Comparison of ENCODE assay signal across 16 mouse cellular contexts in genomic region chr7:43309069-43309468, GRCm38 (mm10). TPM values are rescaled to one million over a fixed set of nuclear protein-coding genes. Genes with fewer than 3 reads are reported as not detected.
A peak's percentile ranks its signal among the peaks of the same experiment; 100 is the strongest.
DNase-seq lines count a peak whose midpoint lies in the region; ATAC-seq lines count a peak whose summit lies in the region.
"Had no signal": no experiment of that assay in that cellular context is flagged by ENCODE, and none has a peak within 500 bp of the region (broad histone marks: within the 10 kb centered on the region; RNA-seq: fewer than 3 reads in every experiment).

No protein-coding gene starts in this region.

- no peak overlapping the region for H3K9ac ChIP-seq in liver, embryonic 15.5 days
- H3K9ac ChIP-seq in liver, embryonic 11.5 days (ENCODE audit: low read depth, low read length): no peak overlapping the region
- H3K9ac ChIP-seq: embryonic facial prominence, embryonic 15.5 days; heart, embryonic 13.5 days; lung, embryonic 14.5 days had no signal

- H3K4me2 ChIP-seq in liver, embryonic 15.5 days: no peak overlapping the region
- no peak overlapping the region for H3K4me2 ChIP-seq in liver, embryonic 11.5 days
- H3K4me2 ChIP-seq: embryonic facial prominence, embryonic 15.5 days; heart, embryonic 13.5 days; lung, embryonic 14.5 days had no signal

- no peak for ATAC-seq in liver, embryonic 15.5 days (ENCODE audit: insufficient read depth)
- ATAC-seq in liver, embryonic 11.5 days (replicated peaks; ENCODE audit: low FRiP score): no peak
- ATAC-seq: CD4-positive, CD25-positive, alpha-beta regulatory T cell, adult 4 months; forebrain, embryonic 14.5 days had no signal

- H3K4me3 ChIP-seq in liver, embryonic 15.5 days (replicated peaks): no peak overlapping the region
- H3K4me3 ChIP-seq in liver, embryonic 11.5 days (ENCODE audit: low read depth, low read length): no peak overlapping the region
- H3K4me3 ChIP-seq: embryonic facial prominence, embryonic 15.5 days; heart, embryonic 13.5 days had no signal

- 0 out of 2 replicates have a peak overlapping the region, but pooled peaks have one; percentile 41 for H3K27ac ChIP-seq in liver, embryonic 15.5 days (replicated peaks)
- no peak overlapping the region for H3K27ac ChIP-seq in liver, embryonic 11.5 days (ENCODE audit: low read depth, low read length)
- H3K27ac ChIP-seq: embryonic facial prominence, embryonic 15.5 days; heart, embryonic 13.5 days; stomach, postnatal 0 days had no signal

- H3K36me3 ChIP-seq in liver, embryonic 15.5 days (replicated peaks): peaks cover 38% of the 10 kb centered on the region
- peaks cover 18% of the 10 kb centered on the region for H3K36me3 ChIP-seq in liver, embryonic 11.5 days (ENCODE audit: control insufficient read depth, insufficient read depth, low read length)

- H3K9me3 ChIP-seq in liver, embryonic 15.5 days (replicated peaks): no peaks in the 10 kb centered on the region
- H3K9me3 ChIP-seq in liver, embryonic 11.5 days (ENCODE audit: control insufficient read depth, low read length): no peaks in the 10 kb centered on the region
- H3K9me3 ChIP-seq: embryonic facial prominence, embryonic 15.5 days; heart, embryonic 13.5 days had no signal

- intact Hi-C loops in heart, postnatal 25 days (cut with DNase I): no loop called here

- peak; percentile 27 for DNase-seq in gastrocnemius, postnatal 25 days
- no peak for DNase-seq in gastrocnemius, postnatal 10 days
- no peak for DNase-seq in liver, embryonic 11.5 days (ENCODE audit: low spot score)
- peak; percentile 7 to 34 for DNase-seq in adrenal gland, postnatal 36 days
- peak; percentile 9 for DNase-seq in heart, postnatal 25 days (ENCODE audit: low spot score)
- no peak for DNase-seq in left cerebral cortex, adult 11 months (ENCODE audit: low spot score)
- no peak for DNase-seq in frontal cortex, adult 2 months (ENCODE audit: extremely low spot score in 1 of 2, low spot score in 1 of 2)
- DNase-seq: cerebellum, adult 11-12 months; layer of hippocampus, adult 9-11 months; lung, embryonic 14.5 days had no signal

- no peaks in the 10 kb centered on the region for H3K27me3 ChIP-seq in liver, embryonic 15.5 days
- no peaks in the 10 kb centered on the region for H3K27me3 ChIP-seq in liver, embryonic 11.5 days (replicated peaks; ENCODE audit: control insufficient read depth, insufficient read depth, low read length)
- H3K27me3 ChIP-seq: embryonic facial prominence, embryonic 15.5 days; heart, embryonic 13.5 days had no signal

- WGBS in liver, embryonic 15.5 days (ENCODE audit: insufficient replicate concordance): 61% methylated on average over 2 of the region's 2 CpGs
- 80% methylated on average over 2 of the region's 2 CpGs for WGBS in liver, embryonic 11.5 days

- peaks cover 55% of the 10 kb centered on the region for H3K4me1 ChIP-seq in liver, embryonic 15.5 days (replicated peaks)
- peaks cover 19% of the 10 kb centered on the region for H3K4me1 ChIP-seq in liver, embryonic 11.5 days (replicated peaks; ENCODE audit: control insufficient read depth, insufficient read depth, low read length)

RNA-seq across cellular contexts. Expression of gene Zfp715, which starts 4.0 kb away (rescaled TPM):
- 1 to 10 TPM; 9.1 to 9.3 TPM for total RNA-seq in gastrocnemius, postnatal 25 days (2021)
- 10 to 100 TPM; 15.6 to 17.0 TPM for total RNA-seq in gastrocnemius, postnatal 10 days (2021)
- 4.2 and 4.4 TPM in 2 replicates for polyA plus RNA-seq in liver, embryonic 15.5 days (2015; fragmentation: Nextera tagmentation; extraction: Ambion mirVana)
- 10.4 and 14.1 TPM in 2 replicates for polyA plus RNA-seq in liver, embryonic 11.5 days (2014; fragmentation: Nextera tagmentation; extraction: Ambion mirVana)
- total RNA-seq in adrenal gland, postnatal 36 days (2021): 10 to 100 TPM; 19.1 to 24.9 TPM
- 10 to 100 TPM; 17.3 to 18.4 TPM for total RNA-seq in heart, postnatal 25 days (2021)
- 14.8 and 19.2 TPM in 2 replicates for polyA plus RNA-seq in frontal cortex, adult 2 months (2012; rRNA removed)

RNA-seq across cellular contexts. Expression of gene Siglecf, which starts 42.1 kb away (rescaled TPM):
- total RNA-seq in gastrocnemius, postnatal 25 days (2021): not detected
- total RNA-seq in gastrocnemius, postnatal 10 days (2021): not detected
- polyA plus RNA-seq in liver, embryonic 15.5 days (2015; fragmentation: Nextera tagmentation; extraction: Ambion mirVana): 1.8 TPM in 2 replicates
- 2.7 and 2.9 TPM in 2 replicates for polyA plus RNA-seq in liver, embryonic 11.5 days (2014; fragmentation: Nextera tagmentation; extraction: Ambion mirVana)
- total RNA-seq in adrenal gland, postnatal 36 days (2021): under 1 TPM in 1 of 2 experiments, not detected in 1; 0.20 TPM
- not detected for total RNA-seq in heart, postnatal 25 days (2021)
- 0.48 and 0.55 TPM in 2 replicates for polyA plus RNA-seq in frontal cortex, adult 2 months (2012; rRNA removed)
- polyA plus RNA-seq: CD4-positive, CD25-positive, alpha-beta regulatory T cell, adult 4 months; forebrain, embryonic 14.5 days; heart, embryonic 13.5 days had no signal

Comparison
In these comparisons a context has a peak if more than half of its experiments do, and no peak if none do; other contexts are left out.
1. DNase-seq: peak in gastrocnemius, postnatal 25 days (single experiment), adrenal gland, postnatal 36 days (2 of 2) and heart, postnatal 25 days (single experiment); none in gastrocnemius, postnatal 10 days (single experiment), liver, embryonic 11.5 days (single experiment), left cerebral cortex, adult 11 months (single experiment) and frontal cortex, adult 2 months (0 of 2).